Mouse (Mus musculus) stomach, postnatal 0 days (tissue): ENCODE data around the gene Zc3h15.

ENCODE experiments used
- CTCF ChIP-seq: IDR thresholded peaks from 2 replicates; pipeline ENCODE4 v1.5.1; 2016; ENCODE audit warnings: antibody characterized with exemption, low read depth, mild to moderate bottlenecking, moderate library complexity
- EP300 ChIP-seq: optimal IDR thresholded peaks from 2 replicates; pipeline ENCODE3; 2016; ENCODE audit warnings: antibody characterized with exemption

DNA sequence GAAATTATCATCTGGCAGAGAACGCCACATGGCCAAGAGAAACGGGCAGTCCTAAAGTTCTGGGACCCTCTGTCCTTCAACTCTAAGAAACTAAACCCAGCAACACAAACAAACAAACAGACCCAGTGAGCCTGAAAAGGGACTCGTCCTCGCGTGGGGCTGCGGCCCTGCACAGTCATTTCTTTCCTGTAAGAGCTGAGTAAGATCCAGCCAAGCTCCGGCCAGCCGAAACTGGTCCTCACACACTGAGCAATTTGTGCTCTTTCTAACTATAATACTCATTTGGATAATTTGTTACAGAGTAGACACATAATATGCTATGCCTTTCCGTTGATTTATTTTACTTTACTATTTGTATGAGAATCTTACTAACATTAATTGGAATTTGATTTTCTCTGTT lies 17.4 kb upstream of the Zc3h15 start:
- no peak for TF ChIP-seq CTCF
- no peak for TF ChIP-seq EP300
